Mouse (Mus musculus): ENCODE measurements around the gene Gli2.

Gli2 gene

GRCm38 (mm10) chr1:118799322-118800116, 253.9 kb downstream of the Gli2 start:
- DNase-seq (ENCODE audit: extremely low spot score) = no peak

- no peak for DNase-seq (ENCODE audit: extremely low spot score)
These were observed 257.8 kb downstream of the Gli2 start for GRCm38 (mm10) chr1:118795415-118796167.

DNA sequence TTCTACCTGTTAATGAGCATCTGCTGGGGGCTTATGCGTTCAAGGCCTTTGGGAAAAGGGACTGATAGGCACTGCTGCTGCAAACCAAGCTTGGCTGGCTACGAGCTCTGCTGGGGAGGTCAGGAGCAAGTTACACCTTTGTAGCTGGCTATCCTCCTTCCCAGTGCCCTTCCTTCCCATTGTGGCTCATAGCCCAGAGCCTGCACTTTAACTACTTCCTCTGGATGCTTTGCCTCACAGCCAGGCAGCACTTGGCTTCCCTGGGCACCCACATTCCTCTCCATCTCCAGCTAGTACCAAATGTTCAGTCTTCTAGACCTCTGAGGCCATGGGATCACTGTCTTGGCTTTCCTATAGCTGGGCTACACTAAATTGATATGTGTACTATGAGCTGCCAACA, 263.5 kb downstream of the Gli2 start:
- no peak for DNase-seq (ENCODE audit: extremely low spot score)

- DNase-seq (ENCODE audit: extremely low spot score) = no peak
These were observed 264.0 kb downstream of the Gli2 start for GRCm38 (mm10) chr1:118789468-118789867.

DNA sequence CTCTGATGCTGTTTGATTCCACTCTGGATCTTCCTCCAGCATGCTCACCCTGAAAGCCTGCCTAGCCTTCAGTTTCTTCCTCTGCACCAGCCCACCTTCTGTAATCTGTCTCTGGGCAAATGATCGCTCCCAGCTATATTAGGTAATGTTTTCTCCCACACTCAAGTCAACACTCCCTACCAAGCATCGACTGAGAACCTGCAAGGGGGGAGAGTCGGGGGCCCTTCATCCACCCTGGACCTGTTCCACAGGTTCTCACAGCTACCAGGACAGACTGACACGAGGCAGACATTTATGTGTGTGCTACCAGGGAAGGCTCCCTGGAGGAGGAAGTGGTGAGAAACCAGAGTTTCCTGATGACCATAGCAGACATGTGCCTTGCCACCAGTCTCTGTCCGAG, 264.6 kb downstream of the Gli2 start:
- DNase-seq (ENCODE audit: extremely low spot score) = no peak

- DNase-seq (ENCODE audit: extremely low spot score) = no peak
These were observed 265.9 kb downstream of the Gli2 start for GRCm38 (mm10) chr1:118787486-118787885.
